Mouse (Mus musculus): Measurements from ENCODE around the gene Olfr60. TPM values are rescaled to one million over a fixed set of nuclear protein-coding genes. Genes with fewer than 3 reads are reported as not detected.

Gene Olfr60
- not detected for total RNA-seq (2021)
- long read RNA-seq, experiment 1, result 0 reads
- long read RNA-seq, experiment 2, result 0 reads

GRCm38 (mm10) chr7:140361571-140361970, at the start of gene Olfr60:
TSS of gene Olfr60 (minus strand) at chr7:140361671.
- no peak for DNase-seq

GRCm38 (mm10) chr7:140402818-140403217, 41.3 kb upstream of the Olfr60 start, which contains the start of gene Olfr531:
TSS of gene Olfr531 (minus strand) at chr7:140402918.
- DNase-seq, result no peak

GRCm38 (mm10) chr7:140376911-140377310, 15.4 kb upstream of the Olfr60 start:
- DNase-seq, result no peak

- DNase-seq, result no peak
Measured at GRCm38 (mm10) chr7:140376231-140376630, 14.8 kb upstream of the Olfr60 start, which contains the start of gene Olfr530. TSS of gene Olfr530 (minus strand) at chr7:140376331.

- no peak for DNase-seq
Measured at GRCm38 (mm10) chr7:140374300-140374699, 12.8 kb upstream of the Olfr60 start.

- no peak for DNase-seq
Measured at GRCm38 (mm10) chr7:140333717-140334116, 27.8 kb downstream of the Olfr60 start, which contains the start of gene Olfr527. TSS of gene Olfr527 (plus strand) at chr7:140334017.

GRCm38 (mm10) chr7:140329766-140330304, 31.6 kb downstream of the Olfr60 start:
- no peak for DNase-seq

GRCm38 (mm10) chr7:140321135-140321534, 40.3 kb downstream of the Olfr60 start:
- DNase-seq, result no peak

- no peak for DNase-seq
Measured at GRCm38 (mm10) chr7:140320558-140320957, 40.9 kb downstream of the Olfr60 start, which contains the start of gene Olfr525. TSS of gene Olfr525 (plus strand) at chr7:140320858.

GRCm38 (mm10) chr7:140319861-140320385, 41.5 kb downstream of the Olfr60 start:
- DNase-seq, result no peak

GRCm38 (mm10) chr7:140299416-140299815, 62.1 kb downstream of the Olfr60 start:
- no peak for DNase-seq

GRCm38 (mm10) chr7:140296876-140297275, 64.6 kb downstream of the Olfr60 start:
- DNase-seq, result no peak

GRCm38 (mm10) chr7:140295746-140296145, 65.7 kb downstream of the Olfr60 start:
- DNase-seq, result no peak

Other genes with a start within 250 kb of the Olfr60 start
- 10 to 100 TPM; 21.2 to 25.1 TPM for gene Paox, start 245.9 kb downstream of the Olfr60 start, total RNA-seq (2021)
- gene Echs1, start 245.2 kb downstream of the Olfr60 start, total RNA-seq (2021), result 100 to 1,000 TPM; 600 to 610 TPM
- gene Mtg1, start 224.1 kb downstream of the Olfr60 start, total RNA-seq (2021), result 10 to 100 TPM; 42.0 to 45.9 TPM
- 1 to 10 TPM; 1.7 to 2.0 TPM for gene Sprn, start 206.8 kb downstream of the Olfr60 start, total RNA-seq (2021)
- not detected for gene Olfr522, start 196.9 kb downstream of the Olfr60 start, total RNA-seq (2021)
- gene Olfr523, start 188.5 kb downstream of the Olfr60 start, total RNA-seq (2021), result not detected
- not detected for gene Olfr524, start 155.7 kb downstream of the Olfr60 start, total RNA-seq (2021)
- gene Cd163l1, start 143.4 kb downstream of the Olfr60 start, total RNA-seq (2021), result under 1 TPM in 1 of 2 experiments, not detected in 1; 0.12 TPM
- not detected for gene 5830411N06Rik, start 114.4 kb downstream of the Olfr60 start, total RNA-seq (2021)
- gene Olfr525, start 40.8 kb downstream of the Olfr60 start, total RNA-seq (2021), result not detected
- not detected for gene Olfr527, start 27.7 kb downstream of the Olfr60 start, total RNA-seq (2021)
- gene Olfr530, start 14.7 kb upstream of the Olfr60 start, total RNA-seq (2021), result not detected
- gene Olfr531, start 41.2 kb upstream of the Olfr60 start, total RNA-seq (2021), result not detected
- not detected for gene Olfr532, start 60.0 kb upstream of the Olfr60 start, total RNA-seq (2021)
- gene Olfr533, start 101.7 kb upstream of the Olfr60 start, total RNA-seq (2021), result not detected
- gene Olfr535, start 122.5 kb upstream of the Olfr60 start, total RNA-seq (2021), result not detected
- gene Olfr536, start 145.7 kb upstream of the Olfr60 start, total RNA-seq (2021), result not detected
- not detected for gene Olfr538, start 206.2 kb upstream of the Olfr60 start, total RNA-seq (2021)
- not detected for gene Olfr46, start 239.6 kb upstream of the Olfr60 start, total RNA-seq (2021)